ENCODE assay signal across 28 mouse cellular contexts in the genomic region with DNA sequence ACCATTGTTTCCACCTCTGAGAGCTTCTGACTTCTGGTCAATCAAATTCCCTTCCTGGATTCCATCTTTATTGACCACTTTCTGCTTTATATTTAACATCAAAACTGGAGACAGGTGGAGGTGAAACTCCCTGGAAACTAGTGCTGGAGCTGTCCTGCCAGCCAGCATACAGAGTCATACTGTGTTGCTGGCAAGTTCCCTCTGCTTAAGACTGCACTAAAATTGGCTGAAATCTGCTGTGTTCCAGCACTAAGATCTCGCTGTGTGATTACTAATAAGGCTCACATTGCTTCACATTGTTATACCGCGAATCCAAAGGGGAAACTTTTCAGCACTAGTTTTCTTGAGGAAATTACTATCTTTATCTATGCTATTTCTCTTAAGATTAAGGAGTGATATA. TPM values are rescaled to one million over a fixed set of nuclear protein-coding genes. Genes with fewer than 3 reads are reported as not detected.
DNase-seq lines count a peak whose midpoint lies in the region; ATAC-seq and TF ChIP-seq lines count a peak whose summit lies in the region.
"Had no signal": no experiment of that assay in that cellular context is flagged by ENCODE, and none has a peak within 500 bp of the region (broad histone marks: within the 10 kb centered on the region; RNA-seq: fewer than 3 reads in every experiment).

No protein-coding gene starts in this region.

- no peaks in the 10 kb centered on the region for H3K4me1 ChIP-seq in kidney, embryonic 14.5 days (ENCODE audit: control insufficient read depth, insufficient read depth, low read length)
- H3K4me1 ChIP-seq: embryonic facial prominence, embryonic 15.5 days; forebrain, embryonic 10.5 days; intestine, embryonic 15.5 days had no signal

- no peak overlapping the region for H3K4me2 ChIP-seq in kidney, embryonic 14.5 days (replicated peaks; ENCODE audit: low read depth, low read length)
- H3K4me2 ChIP-seq: embryonic facial prominence, embryonic 15.5 days; hindbrain, embryonic 14.5 days; intestine, embryonic 15.5 days had no signal

- H3K4me3 ChIP-seq in left cerebral cortex, adult 2 months: no peak overlapping the region
- H3K4me3 ChIP-seq in kidney, embryonic 14.5 days (ENCODE audit: low read length): no peak overlapping the region
- H3K4me3 ChIP-seq: embryonic facial prominence, embryonic 15.5 days; erythroblast, embryonic 14.5 days; forebrain, embryonic 10.5 days; heart, embryonic 10.5 days; intestine, embryonic 15.5 days had no signal

- peak; percentile 13 to 38 for DNase-seq in cerebellum, adult 18-20 months
- DNase-seq in cerebellum, adult 11 months: no peak
- DNase-seq in left cerebral cortex, adult 2 months (ENCODE audit: extremely low spot score in 1 of 2, low spot score in 2 of 2): no peak
- DNase-seq in left cerebral cortex, adult 11 months (ENCODE audit: low spot score): no peak
- peak; percentile 20 to 68 for DNase-seq in cerebellum, postnatal 14 days
- DNase-seq in right cerebral cortex, postnatal 4 days: no peak
- DNase-seq: adrenal gland, postnatal 25 days; embryo, embryonic 11 days; gastrocnemius, postnatal 10 days; heart, adult 18-20 months; heart, postnatal 10 days; heart, postnatal 4 days; kidney, adult 18-20 months had no signal

- WGBS in kidney, embryonic 14.5 days: 91% methylated on average over 3 of the region's 3 CpGs

- no peak overlapping the region for H3K9ac ChIP-seq in kidney, embryonic 14.5 days (ENCODE audit: low read depth, low read length)
- H3K9ac ChIP-seq: embryonic facial prominence, embryonic 15.5 days; hindbrain, embryonic 14.5 days; intestine, embryonic 15.5 days had no signal

- H3K9me3 ChIP-seq in kidney, embryonic 14.5 days (ENCODE audit: control insufficient read depth, low read length): no peaks in the 10 kb centered on the region
- H3K9me3 ChIP-seq: embryonic facial prominence, embryonic 15.5 days; forebrain, embryonic 10.5 days; heart, embryonic 10.5 days; intestine, embryonic 15.5 days had no signal

- no peaks in the 10 kb centered on the region for H3K27me3 ChIP-seq in kidney, embryonic 14.5 days (ENCODE audit: control insufficient read depth, insufficient read depth, low read length)
- H3K27me3 ChIP-seq: CH12.LX; embryonic facial prominence, embryonic 15.5 days; intestine, embryonic 15.5 days; Patski had no signal

- peak overlapping the region; percentile 3; the same call in 1 of the 2 replicates for H3K27ac ChIP-seq in left cerebral cortex, adult 2 months
- H3K27ac ChIP-seq in kidney, embryonic 14.5 days (ENCODE audit: low read depth, low read length): no peak overlapping the region
- H3K27ac ChIP-seq: embryonic facial prominence, embryonic 15.5 days; forebrain, embryonic 10.5 days; heart, embryonic 10.5 days; hindbrain, embryonic 14.5 days; intestine, embryonic 15.5 days had no signal

- intact Hi-C loops in left cerebral cortex, adult 2 months (cut with DNase I): no loop called here

- no peaks in the 10 kb centered on the region for H3K36me3 ChIP-seq in kidney, embryonic 14.5 days (ENCODE audit: control insufficient read depth, insufficient read depth, low read length)
- H3K36me3 ChIP-seq: intestine, embryonic 15.5 days had no signal

- TF ChIP-seq CTCF in left cerebral cortex, adult 2 months (IDR thresholded peaks at IDR 0.05): no peak

- ATAC-seq in kidney, embryonic 14.5 days (ENCODE audit: low FRiP score, low TSS enrichment): no peak
- ATAC-seq: activated CD4-positive, CD25-positive, alpha-beta regulatory T cell, adult 4 months; forebrain, embryonic 14.5 days; intestine, embryonic 15.5 days; Patski had no signal

RNA-seq across cellular contexts. Expression of a gene that starts 36.1 kb away (rescaled TPM):
- not detected for total RNA-seq in left cerebral cortex, adult 2 months (2021)
- not detected in 2 replicates for polyA plus RNA-seq in kidney, embryonic 14.5 days (2014; fragmentation: Nextera tagmentation; extraction: Ambion mirVana)
- total RNA-seq: adrenal gland, adult 18-20 months; adrenal gland, postnatal 25 days; common myeloid progenitor, adult 5-6 weeks; gastrocnemius, postnatal 10 days; heart, adult 18-20 months; heart, postnatal 10 days had no signal
- polyA plus RNA-seq: embryonic facial prominence, embryonic 11.5 days; embryonic facial prominence, embryonic 15.5 days; erythroblast, embryonic 14.5 days; forebrain, embryonic 10.5 days; forebrain, embryonic 14.5 days; heart, embryonic 10.5 days; heart, embryonic 14.5 days; hindbrain, embryonic 14.5 days; intestine, embryonic 15.5 days had no signal

Comparison
In these comparisons a context has a peak if more than half of its experiments do, and no peak if none do; other contexts are left out.
1. DNase-seq: peak in cerebellum, adult 18-20 months (2 of 2) and cerebellum, postnatal 14 days (2 of 2); none in cerebellum, adult 11 months (single experiment), left cerebral cortex, adult 2 months (0 of 2), left cerebral cortex, adult 11 months (single experiment) and right cerebral cortex, postnatal 4 days (single experiment).